Mouse (Mus musculus) monocyte, adult 5-6 weeks (primary cell): ENCODE measurements around the gene Mrps12. TPM values are rescaled to one million over a fixed set of nuclear protein-coding genes. Genes with fewer than 3 reads are reported as not detected.

ENCODE experiments used
- total RNA-seq: library from RNA; stranded (forward); fragments of 200-1000, 200-491, 200-594 nt; gene quantifications from 3 replicates; pipeline ENCODE4 v1.2.3, GENCODE M21; 2017

Gene Mrps12
- total RNA-seq, 1 experiment from 2014 or later: 33.7 TPM

Other genes starting within 250 kb of the Mrps12 start
- not detected in 3 replicates for gene Ifnl2, start 231.4 kb downstream of the Mrps12 start, total RNA-seq
- not detected in 3 replicates for gene Ifnl3, start 219.0 kb downstream of the Mrps12 start, total RNA-seq
- gene Sycn, start 200.9 kb downstream of the Mrps12 start, total RNA-seq: not detected in 3 replicates
- not detected in 3 replicates for gene Nccrp1, start 194.6 kb downstream of the Mrps12 start, total RNA-seq
- gene Samd4b, start 143.7 kb downstream of the Mrps12 start, total RNA-seq: 7.1 to 11.4 TPM (median 10.1 TPM) in 3 replicates
- gene Pak4, start 143.6 kb downstream of the Mrps12 start, total RNA-seq: 3.8 to 7.5 TPM (median 4.7 TPM) in 3 replicates
- gene Acp7, start 110.5 kb downstream of the Mrps12 start, total RNA-seq: not detected in 3 replicates
- 0.64 to 1.3 TPM (median 0.87 TPM) in 3 replicates for gene Fbxo27, start 49.0 kb downstream of the Mrps12 start, total RNA-seq
- 4.9 TPM in 1 of 3 replicates, not detected in the others for gene Fbxo17, start 25.0 kb downstream of the Mrps12 start, total RNA-seq
- gene Sars2, start 172 bp upstream of the Mrps12 start, total RNA-seq: 2.7 to 8.8 TPM (median 3.8 TPM) in 3 replicates
- gene Ccer2, start 14.4 kb upstream of the Mrps12 start, total RNA-seq: not detected in 3 replicates
- gene Sirt2, start 24.9 kb upstream of the Mrps12 start, total RNA-seq: 32.9 to 55.7 TPM (median 54.2 TPM) in 3 replicates
- 25.0 to 46.0 TPM (median 30.1 TPM) in 3 replicates for gene Nfkbib, start 25.7 kb upstream of the Mrps12 start, total RNA-seq
- 57.3 to 157 TPM (median 67.9 TPM) in 3 replicates for gene Rinl, start 47.1 kb upstream of the Mrps12 start, total RNA-seq
- 279 to 373 TPM (median 301 TPM) in 3 replicates for gene Hnrnpl, start 66.7 kb upstream of the Mrps12 start, total RNA-seq
- gene Ech1, start 83.4 kb upstream of the Mrps12 start, total RNA-seq: 48.7 to 61.1 TPM (median 56.4 TPM) in 3 replicates
- gene Lgals4, start 92.0 kb upstream of the Mrps12 start, total RNA-seq: 1.2 to 7.4 TPM (median 5.5 TPM) in 3 replicates
- gene Lgals7, start 122.0 kb upstream of the Mrps12 start, total RNA-seq: not detected in 3 replicates
- gene Capn12, start 139.6 kb upstream of the Mrps12 start, total RNA-seq: 0.87 TPM in 1 of 3 replicates, not detected in the others
- gene Actn4, start 220.5 kb upstream of the Mrps12 start, total RNA-seq: 25.4 to 66.0 TPM (median 36.9 TPM) in 3 replicates
- gene Eif3k, start 240.0 kb upstream of the Mrps12 start, total RNA-seq: 285 to 328 TPM (median 291 TPM) in 3 replicates
- gene Map4k1, start 240.2 kb upstream of the Mrps12 start, total RNA-seq: 31.9 to 70.2 TPM (median 54.1 TPM) in 3 replicates